Mouse (Mus musculus) kidney, embryonic 14.5 days (tissue): ENCODE measurements around the gene Gimap9. TPM values are rescaled to one million over a fixed set of nuclear protein-coding genes. Genes with fewer than 3 reads are reported as not detected.
A peak's percentile ranks its signal among the peaks of the same experiment; 100 is the strongest.

ENCODE experiments used
- ATAC-seq: fragments of 200-750 bp; cut with Nextera tagmentation; 2 replicates; pipeline ENCODE4 v1.8.0; 2017; ENCODE audit warnings: moderate number of reproducible peaks, mild to moderate bottlenecking, moderate TSS enrichment, moderate library complexity; ENCODE audit not compliant: low FRiP score, low TSS enrichment
- H3K27ac ChIP-seq: fragments of 300-500 bp; sonication (generic); 2 replicates; pipeline ENCODE4 v1.5.1; 2014; ENCODE audit warnings: low read depth, mild to moderate bottlenecking, low read length, moderate library complexity, mixed read lengths
- H3K27me3 ChIP-seq: fragments of 300-500 bp; sonication (generic); 2 replicates; pipeline ENCODE4 v1.6.1; 2014; ENCODE audit warnings: mild to moderate bottlenecking, low read length; ENCODE audit not compliant: control insufficient read depth, insufficient read depth
- H3K36me3 ChIP-seq: fragments of 300-500 bp; sonication (generic); 2 replicates; pipeline ENCODE4 v1.6.1; 2014; ENCODE audit warnings: low read length, mixed read lengths; ENCODE audit not compliant: control insufficient read depth, insufficient read depth
- H3K4me1 ChIP-seq: fragments of 300-500 bp; sonication (generic); 2 replicates; pipeline ENCODE4 v1.6.1; 2014; ENCODE audit warnings: low read length, mixed read lengths; ENCODE audit not compliant: control insufficient read depth, insufficient read depth
- H3K4me2 ChIP-seq: fragments of 300-500 bp; sonication (generic); replicated peaks from 2 replicates; pipeline ENCODE4 v1.6.1; 2014; ENCODE audit warnings: low read depth, mild to moderate bottlenecking, low read length
- H3K4me3 ChIP-seq: fragments of 300-500 bp; sonication (generic); 2 replicates; pipeline ENCODE4 v1.5.1; 2014; ENCODE audit warnings: mild to moderate bottlenecking, low read length
- H3K9ac ChIP-seq: fragments of 300-500 bp; sonication (generic); 2 replicates; pipeline ENCODE4 v1.6.1; 2014; ENCODE audit warnings: low read depth, mild to moderate bottlenecking, low read length, moderate library complexity
- H3K9me3 ChIP-seq: fragments of 300-500 bp; sonication (generic); 2 replicates; pipeline ENCODE4 v1.6.1; 2016; ENCODE audit warnings: low read length; ENCODE audit not compliant: control insufficient read depth
- WGBS: fragments of 180-500 bp; shearing (Covaris S2); extraction: QIAGEN DNeasy Blood & Tissue Kit; methylation state at CpG from one replicate; pipeline ENCODE4 v1.1.7; 2014; 5-methylcytosine and 5-hydroxymethylcytosine counted together
- polyA plus RNA-seq: library from polyadenylated mRNA; unstranded; fragments of >200 nt; fragmentation: Nextera tagmentation; extraction: Ambion mirVana; gene quantifications from 2 replicates; pipeline ENCODE4 v1.2.1, GENCODE M21; 2014

The Gimap9 gene
- polyA plus RNA-seq, 1 experiment from 2014 or later = 9.9 TPM

DNA sequence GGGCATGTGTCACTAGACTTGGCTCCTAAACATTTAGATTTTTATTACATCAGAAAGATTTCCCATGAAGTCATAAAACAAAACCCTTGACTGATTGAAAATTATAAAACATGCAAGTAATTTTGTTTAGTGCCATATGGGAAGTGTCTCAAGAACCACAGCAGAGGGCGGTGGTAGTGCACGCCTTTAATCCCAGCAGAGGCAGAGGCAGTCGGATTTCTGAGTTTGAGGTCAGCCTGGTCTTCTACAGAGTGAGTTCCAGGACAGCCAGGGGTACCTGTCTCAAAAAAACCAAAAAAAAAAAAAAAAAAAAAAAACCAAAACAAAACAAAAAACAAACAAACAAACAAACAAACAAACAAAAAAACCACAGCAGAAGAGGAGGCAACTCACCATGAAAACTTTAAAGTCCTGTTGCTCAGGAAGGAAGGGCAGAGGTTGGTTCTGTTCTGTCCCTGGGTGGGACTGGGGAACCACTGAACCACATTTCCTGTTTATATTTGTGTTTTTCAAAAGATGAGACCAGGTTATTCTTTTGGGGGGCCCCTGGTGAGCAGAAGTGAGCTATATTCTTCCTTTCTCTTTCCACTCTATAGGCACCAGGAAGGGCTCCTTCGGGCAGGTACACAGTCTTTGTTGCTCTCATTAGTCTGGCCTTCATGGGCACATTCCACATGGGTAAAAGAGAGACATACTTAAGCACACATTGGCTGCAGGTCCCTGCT lies 21.1 kb downstream of the Gimap9 start:
- no peaks in the 10 kb centered on the region for H3K9me3 ChIP-seq
- no peak overlapping the region for H3K4me2 ChIP-seq
- no peaks in the 10 kb centered on the region for H3K4me1 ChIP-seq
- WGBS = 77% methylated on average over 4 of the region's 4 CpGs
- no peak overlapping the region for H3K9ac ChIP-seq
- H3K36me3 ChIP-seq = no peaks in the 10 kb centered on the region
- no peaks in the 10 kb centered on the region for H3K27me3 ChIP-seq
- H3K4me3 ChIP-seq = no peak overlapping the region
- peak overlapping the region; percentile 31; the same call in 1 of the 2 replicates for H3K27ac ChIP-seq
- ATAC-seq = no peak

- Histone ChIP-seq H3K9ac (no peak overlapping the region), H3K4me3 (no peak overlapping the region), H3K9me3 (no peaks in the 10 kb centered on the region), H3K4me1 (no peaks in the 10 kb centered on the region), H3K27ac (peak overlapping the region; percentile 31; the same call in 1 of the 2 replicates), H3K36me3 (no peaks in the 10 kb centered on the region), H3K27me3 (no peaks in the 10 kb centered on the region), H3K4me2 (no peak overlapping the region)
- no peak for ATAC-seq
- 71% methylated on average over 1 of the region's 1 CpGs for WGBS
Observed at GRCm38 (mm10) chr6:48697555-48697930, 21.6 kb downstream of the Gimap9 start.

GRCm38 (mm10) chr6:48698066-48698856 lies 22.3 kb downstream of the Gimap9 start:
- Histone ChIP-seq H3K4me2 (no peak overlapping the region), H3K9me3 (no peaks in the 10 kb centered on the region), H3K4me3 (no peak overlapping the region), H3K36me3 (no peaks in the 10 kb centered on the region), H3K27ac (no peak overlapping the region), H3K4me1 (no peaks in the 10 kb centered on the region), H3K27me3 (no peaks in the 10 kb centered on the region), H3K9ac (no peak overlapping the region)
- 83% methylated on average over 7 of the region's 7 CpGs for WGBS
- ATAC-seq = no peak

- H3K4me2 ChIP-seq = no peak overlapping the region
- H3K4me1 ChIP-seq = no peaks in the 10 kb centered on the region
- no peaks in the 10 kb centered on the region for H3K9me3 ChIP-seq
- 81% methylated on average over 3 of the region's 3 CpGs for WGBS
- no peak for ATAC-seq
- H3K4me3 ChIP-seq = no peak overlapping the region
- H3K27me3 ChIP-seq = no peaks in the 10 kb centered on the region
- H3K36me3 ChIP-seq = no peaks in the 10 kb centered on the region
- no peak overlapping the region for H3K9ac ChIP-seq
- peak overlapping the region; percentile 38; the same call in 1 of the 2 replicates for H3K27ac ChIP-seq
Observed at GRCm38 (mm10) chr6:48698888-48699287, 23.0 kb downstream of the Gimap9 start.

- Histone ChIP-seq H3K4me3 (no peak overlapping the region), H3K4me1 (no peaks in the 10 kb centered on the region), H3K4me2 (no peak overlapping the region), H3K9me3 (no peaks in the 10 kb centered on the region), H3K36me3 (no peaks in the 10 kb centered on the region), H3K27me3 (no peaks in the 10 kb centered on the region), H3K9ac (no peak overlapping the region), H3K27ac (peak overlapping the region; percentile 38; the same call in 1 of the 2 replicates)
- 55% methylated on average over 5 of the region's 5 CpGs for WGBS
- ATAC-seq = peak; percentile 57; the same call in 1 of the 2 replicates
Observed at GRCm38 (mm10) chr6:48700251-48701075, 24.5 kb downstream of the Gimap9 start.

DNA sequence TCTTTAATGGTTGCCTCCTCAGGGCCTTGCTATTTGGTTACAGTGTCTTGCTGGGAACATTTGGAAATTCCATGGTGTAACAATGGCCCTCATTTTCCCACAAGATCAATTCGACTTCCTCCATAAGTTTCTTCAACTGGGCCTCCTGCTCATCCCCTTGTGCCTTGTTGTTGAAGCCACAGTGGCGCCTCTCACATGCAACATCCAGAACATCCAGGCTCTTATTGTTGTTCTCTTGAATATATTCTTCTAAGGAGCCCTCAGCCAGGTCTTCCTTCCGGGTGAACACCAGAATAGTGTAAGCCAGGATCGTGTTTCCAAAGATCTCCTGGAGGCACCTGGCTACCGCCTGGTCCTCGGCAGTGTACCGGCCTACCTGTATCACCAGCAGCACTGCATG lies 26.2 kb downstream of the Gimap9 start:
- Histone ChIP-seq H3K9me3 (no peaks in the 10 kb centered on the region), H3K36me3 (no peaks in the 10 kb centered on the region), H3K27me3 (no peaks in the 10 kb centered on the region), H3K4me3 (no peak overlapping the region), H3K27ac (no peak overlapping the region), H3K9ac (no peak overlapping the region), H3K4me1 (no peaks in the 10 kb centered on the region), H3K4me2 (no peak overlapping the region)
- WGBS = 81% methylated on average over 7 of the region's 7 CpGs
- no peak for ATAC-seq

- Histone ChIP-seq H3K9ac (no peak overlapping the region), H3K27me3 (no peaks in the 10 kb centered on the region), H3K27ac (no peak overlapping the region), H3K4me1 (no peaks in the 10 kb centered on the region), H3K9me3 (no peaks in the 10 kb centered on the region), H3K4me3 (no peak overlapping the region), H3K4me2 (no peak overlapping the region), H3K36me3 (no peaks in the 10 kb centered on the region)
- no peak for ATAC-seq
- 72% methylated on average over 5 of the region's 5 CpGs for WGBS
Observed at GRCm38 (mm10) chr6:48702601-48703000, 26.7 kb downstream of the Gimap9 start.

GRCm38 (mm10) chr6:48704146-48704545 lies 28.2 kb downstream of the Gimap9 start:
- Histone ChIP-seq H3K9me3 (no peaks in the 10 kb centered on the region), H3K9ac (no peak overlapping the region), H3K4me3 (no peak overlapping the region), H3K4me1 (no peaks in the 10 kb centered on the region), H3K27ac (no peak overlapping the region), H3K4me2 (no peak overlapping the region), H3K36me3 (no peaks in the 10 kb centered on the region), H3K27me3 (no peaks in the 10 kb centered on the region)
- no peak for ATAC-seq
